Mouse (Mus musculus): ENCODE measurements around the gene Macrod1. TPM values are rescaled to one million over a fixed set of nuclear protein-coding genes. Genes with fewer than 3 reads are reported as not detected.
A peak's percentile ranks its signal among the peaks of the same experiment; 100 is the strongest.
"Not testable (repeated sequence)": the region's sequence is repeated elsewhere in the genome, so short reads cannot be mapped to it uniquely, and the experiment has no call there.

Macrod1 gene
- total RNA-seq, 2 experiments from 2014 or later, result 3.7 to 17.6 TPM

- no peak for ATAC-seq (replicated peaks; ENCODE audit: poor library complexity)
These were observed 1.4 kb upstream of the Macrod1 start for GRCm38 (mm10) chr19:7055173-7055572.

- ATAC-seq (replicated peaks; ENCODE audit: poor library complexity), result 0 out of 2 replicates have a peak, but pooled peaks have one; percentile 3
These were observed 614 bp downstream of the Macrod1 start for GRCm38 (mm10) chr19:7057126-7057721.

- ATAC-seq (replicated peaks; ENCODE audit: poor library complexity), result peak; percentile 92
These were observed 1.2 kb downstream of the Macrod1 start for GRCm38 (mm10) chr19:7057722-7058207.

GRCm38 (mm10) chr19:7058541-7058940, 1.9 kb downstream of the Macrod1 start:
- ATAC-seq (replicated peaks; ENCODE audit: poor library complexity), result no peak

GRCm38 (mm10) chr19:7062110-7062509, 5.5 kb downstream of the Macrod1 start:
- no peak for ATAC-seq (replicated peaks; ENCODE audit: poor library complexity)

GRCm38 (mm10) chr19:7062916-7063315, 6.3 kb downstream of the Macrod1 start:
- no peak for ATAC-seq (replicated peaks; ENCODE audit: poor library complexity)

GRCm38 (mm10) chr19:7064571-7064970, 8.0 kb downstream of the Macrod1 start:
- ATAC-seq (replicated peaks; ENCODE audit: poor library complexity), result peak; percentile 81

GRCm38 (mm10) chr19:7066034-7066827, 9.6 kb downstream of the Macrod1 start:
- peak; percentile 40 for ATAC-seq (replicated peaks; ENCODE audit: poor library complexity)

- ATAC-seq (replicated peaks; ENCODE audit: poor library complexity), result no peak
These were observed 10.3 kb downstream of the Macrod1 start for GRCm38 (mm10) chr19:7066828-7067342.

GRCm38 (mm10) chr19:7067344-7068050, 10.9 kb downstream of the Macrod1 start:
- ATAC-seq (replicated peaks; ENCODE audit: poor library complexity), result peak; percentile 54

GRCm38 (mm10) chr19:7068136-7068535, 11.5 kb downstream of the Macrod1 start:
- ATAC-seq (replicated peaks; ENCODE audit: poor library complexity), result peak; percentile 51

- ATAC-seq (replicated peaks; ENCODE audit: poor library complexity), result no peak
These were observed 12.3 kb downstream of the Macrod1 start for GRCm38 (mm10) chr19:7068661-7069531.

- ATAC-seq (replicated peaks; ENCODE audit: poor library complexity), result no peak
These were observed 13.5 kb downstream of the Macrod1 start for GRCm38 (mm10) chr19:7069781-7070763.

GRCm38 (mm10) chr19:7070775-7071174, 14.2 kb downstream of the Macrod1 start:
- ATAC-seq (replicated peaks; ENCODE audit: poor library complexity), result no peak

GRCm38 (mm10) chr19:7072221-7072620, 15.6 kb downstream of the Macrod1 start:
- ATAC-seq (replicated peaks; ENCODE audit: poor library complexity), result no peak

GRCm38 (mm10) chr19:7073997-7074781, 17.6 kb downstream of the Macrod1 start:
- no peak for ATAC-seq (replicated peaks; ENCODE audit: poor library complexity)

GRCm38 (mm10) chr19:7075336-7075735, 18.7 kb downstream of the Macrod1 start:
- ATAC-seq (replicated peaks; ENCODE audit: poor library complexity), result not testable (repeated sequence)

- no peak for ATAC-seq (replicated peaks; ENCODE audit: poor library complexity)
These were observed 21.1 kb downstream of the Macrod1 start for GRCm38 (mm10) chr19:7077666-7078065.

Measured in megakaryocyte progenitor cell, adult 5-6 weeks (primary cell).